Mouse (Mus musculus): ENCODE measurements at regions not wholly inside any gene's neighbourhood (a gene's known extent, or its start where the extent isn't known, plus 50 kb on each side); places are given as distances from the start of the nearest gene placed in this dataset.

GRCm38 (mm10) chr10:8009855-8010254 lies 53.8 kb upstream of the Tab2 start:
- no peak overlapping the region for H3K27ac ChIP-seq (ENCODE audit: low read length)
- no peak overlapping the region for H3K9ac ChIP-seq (replicated peaks; ENCODE audit: low read length)
- no peaks in the 10 kb centered on the region for H3K4me1 ChIP-seq (ENCODE audit: insufficient read depth, low read length)
- H3K9me3 ChIP-seq (ENCODE audit: low read length): no peaks in the 10 kb centered on the region
- H3K4me3 ChIP-seq (ENCODE audit: low read length): no peak overlapping the region
- no peak for ATAC-seq (ENCODE audit: low FRiP score, low TSS enrichment)
- 94% methylated on average over 1 of the region's 1 CpGs for WGBS
- no peak overlapping the region for H3K4me2 ChIP-seq (replicated peaks; ENCODE audit: low read depth, low read length)
- no peaks in the 10 kb centered on the region for H3K36me3 ChIP-seq (ENCODE audit: insufficient read depth, low read length)
- no peaks in the 10 kb centered on the region for H3K27me3 ChIP-seq (ENCODE audit: insufficient read depth, low read length)

DNA sequence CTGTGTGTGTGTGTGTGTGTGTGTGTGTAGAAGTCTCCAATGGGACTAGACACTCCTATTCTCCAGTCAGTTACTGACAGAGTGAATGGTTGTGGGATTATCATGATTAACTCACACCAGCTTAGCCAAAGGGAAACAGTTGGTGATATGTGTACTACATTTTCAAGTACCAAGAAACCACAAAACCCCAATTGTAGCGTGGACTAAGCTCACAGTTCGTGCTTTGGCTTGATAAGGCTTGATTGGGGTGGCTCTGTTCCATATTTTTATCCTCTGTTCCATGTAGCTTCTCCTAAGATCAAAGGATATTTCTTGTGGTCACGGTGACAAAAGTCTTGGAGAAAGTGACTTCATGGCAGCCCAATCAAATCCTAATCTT lies 51.9 kb upstream of the Tab2 start:
- Histone ChIP-seq H3K9ac (replicated peaks; ENCODE audit: low read length) (no peak overlapping the region), H3K4me3 (ENCODE audit: low read length) (no peak overlapping the region), H3K36me3 (ENCODE audit: insufficient read depth, low read length) (no peaks in the 10 kb centered on the region), H3K9me3 (ENCODE audit: low read length) (0 out of 2 replicates have a peak, but pooled peaks cover 2% of the 10 kb centered on the region), H3K4me1 (ENCODE audit: insufficient read depth, low read length) (no peaks in the 10 kb centered on the region), H3K27me3 (ENCODE audit: insufficient read depth, low read length) (no peaks in the 10 kb centered on the region), H3K4me2 (replicated peaks; ENCODE audit: low read depth, low read length) (no peak overlapping the region), H3K27ac (ENCODE audit: low read length) (no peak overlapping the region)
- no peak for ATAC-seq (ENCODE audit: low FRiP score, low TSS enrichment)
- 83% methylated on average over 3 of the region's 3 CpGs for WGBS

DNA sequence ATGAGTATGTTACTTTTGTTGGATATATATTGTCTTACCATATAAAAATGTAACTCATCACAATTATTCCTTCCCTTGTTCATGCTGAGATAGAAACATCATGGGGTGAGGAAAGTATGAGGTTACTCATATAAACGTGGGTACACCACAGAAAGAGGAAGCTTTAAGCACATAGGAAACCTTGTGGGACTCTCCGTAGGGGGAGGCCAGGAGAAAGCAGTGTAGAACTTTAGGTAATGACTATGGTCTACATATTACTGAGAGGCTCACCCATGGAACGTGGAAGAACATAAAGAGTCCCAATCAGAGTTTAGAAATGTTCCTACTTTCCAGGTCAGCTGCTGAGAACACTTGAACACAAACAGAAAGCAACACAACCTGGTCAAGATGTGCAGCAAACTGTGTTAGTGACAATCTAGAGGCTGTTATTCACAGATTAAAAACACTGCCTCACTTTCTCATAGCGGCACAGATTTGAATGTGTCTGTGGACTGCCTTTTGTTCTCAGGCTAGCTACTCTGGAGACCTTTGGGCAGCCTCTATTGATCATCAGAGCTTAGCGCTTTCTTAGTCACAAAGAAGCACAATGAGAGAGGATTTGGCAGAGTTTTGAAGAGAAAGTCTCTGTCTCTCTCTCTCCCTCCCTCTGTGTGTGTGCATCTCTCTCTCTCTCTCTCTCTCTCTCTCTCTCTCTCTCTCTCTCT lies 51.4 kb upstream of the Tab2 start:
- no peak for ATAC-seq (ENCODE audit: low FRiP score, low TSS enrichment)
- no peak overlapping the region for H3K4me2 ChIP-seq (replicated peaks; ENCODE audit: low read depth, low read length)
- no peaks in the 10 kb centered on the region for H3K4me1 ChIP-seq (ENCODE audit: insufficient read depth, low read length)
- H3K9ac ChIP-seq (replicated peaks; ENCODE audit: low read length): no peak overlapping the region
- 0 out of 2 replicates have a peak, but pooled peaks cover 2% of the 10 kb centered on the region for H3K9me3 ChIP-seq (ENCODE audit: low read length)
- 83% methylated on average over 5 of the region's 5 CpGs for WGBS
- H3K27me3 ChIP-seq (ENCODE audit: insufficient read depth, low read length): no peaks in the 10 kb centered on the region
- no peaks in the 10 kb centered on the region for H3K36me3 ChIP-seq (ENCODE audit: insufficient read depth, low read length)
- H3K27ac ChIP-seq (ENCODE audit: low read length): no peak overlapping the region
- no peak overlapping the region for H3K4me3 ChIP-seq (ENCODE audit: low read length)

All from kidney, embryonic 16.5 days (tissue).